Mouse (Mus musculus): ENCODE measurements around the gene Rnf167. TPM values are rescaled to one million over a fixed set of nuclear protein-coding genes. Genes with fewer than 3 reads are reported as not detected.

Gene Rnf167
- polyA plus RNA-seq, 1 experiment from 2014 or later = 73.6 TPM

GRCm38 (mm10) chr11:70683640-70684039 is 36.6 kb downstream of the Rnf167 start:
- no peaks in the 10 kb centered on the region for H3K27me3 ChIP-seq (replicated peaks)
- 77% methylated on average over 5 of the region's 5 CpGs for whole genome bisulfite sequencing (ENCODE audit: insufficient replicate concordance)
- H3K9me3 ChIP-seq (replicated peaks) = no peaks in the 10 kb centered on the region
- H3K9ac ChIP-seq = no peak overlapping the region; the same call in 1 of the 2 replicates
- peaks cover 60% of the 10 kb centered on the region for H3K36me3 ChIP-seq
- no peak overlapping the region for H3K27ac ChIP-seq
- no peak for ATAC-seq
- H3K4me1 ChIP-seq = peaks cover 52% of the 10 kb centered on the region
- no peak overlapping the region for H3K4me2 ChIP-seq
- no peak overlapping the region for H3K4me3 ChIP-seq

- WGBS (ENCODE audit: insufficient replicate concordance) = 4% methylated on average over 16 of the region's 16 CpGs
- ATAC-seq = peak; percentile 50
These were observed 40.0 kb downstream of the Rnf167 start for GRCm38 (mm10) chr11:70686901-70687566.

GRCm38 (mm10) chr11:70687601-70688199 is 40.7 kb downstream of the Rnf167 start, which contains the start of gene Camta2:
Gene Camta2, minus strand, starts transcription at chr11:70688105.
- peak within 1 kb of the TSS; percentile 87 for H3K9ac ChIP-seq
- H3K4me1 ChIP-seq = peaks cover 32% of the 10 kb centered on the region
- peak within 1 kb of the TSS; percentile 84 for H3K4me3 ChIP-seq
- no peaks in the 10 kb centered on the region; the same call in 1 of the 2 replicates for H3K27me3 ChIP-seq (replicated peaks)
- H3K27ac ChIP-seq = peak within 1 kb of the TSS; percentile 82
- peaks cover 33% of the 10 kb centered on the region for H3K36me3 ChIP-seq
- no peaks in the 10 kb centered on the region for H3K9me3 ChIP-seq (replicated peaks)
- H3K4me2 ChIP-seq = peak within 1 kb of the TSS; percentile 97
- ATAC-seq = peak; percentile 72
- WGBS (ENCODE audit: insufficient replicate concordance) = under 1% methylated on average over 54 of the region's 55 CpGs

More at GRCm38 (mm10) chr11:70686901-70687566, 40.0 kb downstream of the Rnf167 start:
- Histone ChIP-seq H3K9ac (peak overlapping the region; percentile 87), H3K36me3 (peaks cover 38% of the 10 kb centered on the region), H3K4me3 (peak overlapping the region; percentile 84), H3K9me3 (replicated peaks) (no peaks in the 10 kb centered on the region), H3K4me2 (peak overlapping the region; percentile 97), H3K27me3 (replicated peaks) (no peaks in the 10 kb centered on the region; the same call in 1 of the 2 replicates), H3K4me1 (peaks cover 39% of the 10 kb centered on the region), H3K27ac (peak overlapping the region; percentile 82)

GRCm38 (mm10) chr11:70688372-70688771 is 41.3 kb downstream of the Rnf167 start:
- WGBS (ENCODE audit: insufficient replicate concordance) = 41% methylated on average over 8 of the region's 8 CpGs
- Histone ChIP-seq H3K9me3 (replicated peaks) (no peaks in the 10 kb centered on the region), H3K27me3 (replicated peaks) (peaks cover 1% of the 10 kb centered on the region; the same call in 1 of the 2 replicates), H3K4me1 (peaks cover 31% of the 10 kb centered on the region), H3K4me3 (peak overlapping the region; percentile 84), H3K9ac (peak overlapping the region; percentile 87), H3K4me2 (peak overlapping the region; percentile 97), H3K27ac (peak overlapping the region; percentile 82; the same call in 1 of the 2 replicates), H3K36me3 (peaks cover 26% of the 10 kb centered on the region)
- no peak for ATAC-seq

- Histone ChIP-seq H3K4me3 (no peak overlapping the region), H3K9me3 (replicated peaks) (no peaks in the 10 kb centered on the region), H3K4me2 (no peak overlapping the region), H3K4me1 (peaks cover 31% of the 10 kb centered on the region), H3K27me3 (replicated peaks) (peaks cover 10% of the 10 kb centered on the region; the same call in 1 of the 2 replicates), H3K27ac (no peak overlapping the region), H3K36me3 (peaks cover 14% of the 10 kb centered on the region), H3K9ac (no peak overlapping the region)
- no peak for ATAC-seq
- 52% methylated on average over 4 of the region's 4 CpGs for WGBS (ENCODE audit: insufficient replicate concordance)
These were observed 42.5 kb downstream of the Rnf167 start for GRCm38 (mm10) chr11:70689578-70689977.

- Histone ChIP-seq H3K4me3 (no peak overlapping the region), H3K4me1 (peaks cover 6% of the 10 kb centered on the region), H3K36me3 (no peaks in the 10 kb centered on the region), H3K4me2 (no peak overlapping the region), H3K9ac (no peak overlapping the region), H3K9me3 (replicated peaks) (no peaks in the 10 kb centered on the region), H3K27ac (no peak overlapping the region), H3K27me3 (replicated peaks) (peaks cover 22% of the 10 kb centered on the region; the same call in 1 of the 2 replicates)
- ATAC-seq = no peak
- WGBS (ENCODE audit: insufficient replicate concordance) = 58% methylated on average over 3 of the region's 3 CpGs
These were observed 46.5 kb downstream of the Rnf167 start for GRCm38 (mm10) chr11:70693504-70693903.

GRCm38 (mm10) chr11:70697376-70697775 is 50.3 kb downstream of the Rnf167 start:
- Histone ChIP-seq H3K36me3 (no peaks in the 10 kb centered on the region), H3K4me1 (peaks cover 24% of the 10 kb centered on the region), H3K4me2 (no peak overlapping the region), H3K27me3 (replicated peaks) (peaks cover 40% of the 10 kb centered on the region), H3K9me3 (replicated peaks) (no peaks in the 10 kb centered on the region), H3K4me3 (no peak overlapping the region), H3K9ac (no peak overlapping the region), H3K27ac (no peak overlapping the region)
- WGBS (ENCODE audit: insufficient replicate concordance) = 60% methylated on average over 3 of the region's 3 CpGs
- ATAC-seq = no peak

- 47% methylated on average over 2 of the region's 2 CpGs for WGBS (ENCODE audit: insufficient replicate concordance)
- Histone ChIP-seq H3K4me1 (peaks cover 25% of the 10 kb centered on the region), H3K27me3 (replicated peaks) (peaks cover 41% of the 10 kb centered on the region), H3K27ac (no peak overlapping the region), H3K9me3 (replicated peaks) (no peaks in the 10 kb centered on the region), H3K9ac (no peak overlapping the region), H3K36me3 (0 out of 2 replicates have a peak, but pooled peaks cover 6% of the 10 kb centered on the region), H3K4me3 (no peak overlapping the region), H3K4me2 (peak overlapping the region; percentile 97; the same call in 1 of the 2 replicates)
- ATAC-seq = no peak
These were observed 52.0 kb downstream of the Rnf167 start for GRCm38 (mm10) chr11:70699051-70699450.

GRCm38 (mm10) chr11:70699722-70700556 is 52.9 kb downstream of the Rnf167 start, which contains the start of the genes Inca1 and Kif1c:
Gene Inca1, minus strand, starts transcription at chr11:70700155.
Gene Kif1c, plus strand, starts transcription at chr11:70700548.
- Histone ChIP-seq H3K27ac (peak within 1 kb of the TSS; percentile 84), H3K4me2 (peak within 1 kb of the TSS; percentile 97), H3K9me3 (replicated peaks) (no peaks in the 10 kb centered on the region), H3K36me3 (peaks cover 12% of the 10 kb centered on the region), H3K4me1 (peaks cover 25% of the 10 kb centered on the region), H3K27me3 (replicated peaks) (peaks cover 39% of the 10 kb centered on the region), H3K9ac (peak within 1 kb of the TSS; percentile 86), H3K4me3 (peak within 1 kb of the TSS; percentile 77)
- ATAC-seq = peak; percentile 94
- WGBS (ENCODE audit: insufficient replicate concordance) = 2% methylated on average over 69 of the region's 69 CpGs

GRCm38 (mm10) chr11:70700613-70701012 is 53.6 kb downstream of the Rnf167 start:
- Histone ChIP-seq H3K4me1 (peaks cover 25% of the 10 kb centered on the region), H3K36me3 (peaks cover 18% of the 10 kb centered on the region), H3K4me3 (peak overlapping the region; percentile 77), H3K27ac (peak overlapping the region; percentile 84), H3K9me3 (replicated peaks) (no peaks in the 10 kb centered on the region), H3K4me2 (peak overlapping the region; percentile 97), H3K27me3 (replicated peaks) (peaks cover 39% of the 10 kb centered on the region), H3K9ac (peak overlapping the region; percentile 86)
- under 1% methylated on average over 34 of the region's 34 CpGs for WGBS (ENCODE audit: insufficient replicate concordance)
- ATAC-seq = peak; percentile 13; the same call in 1 of the 2 replicates
